Mouse (Mus musculus) kidney, adult 18-20 months (tissue): ENCODE measurements around the gene Fkbp3.
"Not testable (repeated sequence)": the region's sequence is repeated elsewhere in the genome, so short reads cannot be mapped to it uniquely, and the experiment has no call there.

Experiments used
- DNase-seq: peaks from one replicate; pipeline ENCODE4 v3.0.0; 2021

Gene Fkbp3

GRCm38 (mm10) chr12:65073611-65074178, at the start of gene Fkbp3:
Gene Fkbp3, minus strand, starts transcription at chr12:65074007.
- DNase-seq = peak; percentile 99

DNA sequence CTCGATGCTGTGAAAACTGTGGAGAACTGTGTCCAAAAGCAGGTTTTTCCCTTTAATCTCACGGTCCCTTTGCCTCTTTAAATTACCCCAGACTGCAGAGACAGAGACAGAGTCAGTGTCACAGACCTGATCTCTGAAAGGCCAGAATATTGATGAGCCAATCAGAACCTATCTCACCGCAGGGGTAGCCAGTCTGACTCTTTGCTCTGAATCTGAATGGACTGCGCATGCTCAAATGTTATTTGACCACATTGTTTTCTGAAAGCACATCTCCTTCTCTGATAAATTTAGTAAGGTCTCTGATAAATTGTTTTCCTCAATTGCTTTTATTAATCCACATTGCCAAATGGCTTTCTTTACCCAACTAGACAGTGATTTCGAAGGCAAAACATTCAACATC, 45.6 kb upstream of the Fkbp3 start:
- DNase-seq = no peak

- no peak for DNase-seq
Observed at GRCm38 (mm10) chr12:65118968-65119367, 45.2 kb upstream of the Fkbp3 start.

- not testable (repeated sequence) for DNase-seq
Observed at GRCm38 (mm10) chr12:65114978-65115377, 41.2 kb upstream of the Fkbp3 start.

DNA sequence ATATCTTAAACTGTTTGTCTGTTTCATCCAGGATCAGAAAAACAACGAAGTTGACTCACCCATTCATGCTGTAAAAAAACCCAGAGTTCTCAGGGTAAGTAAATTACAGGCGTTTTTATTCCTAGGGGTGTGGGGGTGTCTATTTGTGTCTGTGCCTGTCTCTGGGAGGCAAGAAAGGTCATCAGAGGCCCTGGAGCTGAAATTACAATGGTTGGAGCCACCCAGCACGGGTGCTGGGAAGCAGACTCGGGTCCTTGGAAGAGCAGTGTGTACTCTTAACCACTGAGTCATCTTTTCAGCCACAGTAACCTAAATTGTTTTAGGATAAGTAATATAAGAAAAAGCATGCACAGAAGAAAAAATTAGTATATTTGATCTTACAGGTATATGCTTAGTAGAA, 40.1 kb upstream of the Fkbp3 start:
- DNase-seq = no peak

DNA sequence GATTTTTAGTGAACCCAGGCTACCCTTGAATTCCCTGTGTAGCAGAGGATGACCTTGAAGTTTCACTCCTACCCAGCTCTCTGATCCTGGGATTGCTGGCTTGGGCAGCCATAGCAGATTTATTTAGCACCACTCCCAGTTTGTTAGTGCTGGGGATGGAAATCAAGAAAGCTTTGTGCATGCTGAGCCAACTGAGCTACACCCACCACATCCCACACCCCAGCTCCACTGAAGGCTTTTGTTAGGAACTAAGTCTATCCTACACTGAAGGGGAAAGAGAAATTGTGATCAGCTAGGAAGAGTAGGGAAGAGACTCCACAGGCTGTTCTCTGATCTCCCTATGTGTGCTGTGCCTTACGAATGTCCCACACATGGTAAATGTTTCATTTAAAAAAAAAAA, 39.0 kb upstream of the Fkbp3 start:
- no peak for DNase-seq

- DNase-seq = no peak
Observed at GRCm38 (mm10) chr12:65111503-65111902, 37.7 kb upstream of the Fkbp3 start.

DNA sequence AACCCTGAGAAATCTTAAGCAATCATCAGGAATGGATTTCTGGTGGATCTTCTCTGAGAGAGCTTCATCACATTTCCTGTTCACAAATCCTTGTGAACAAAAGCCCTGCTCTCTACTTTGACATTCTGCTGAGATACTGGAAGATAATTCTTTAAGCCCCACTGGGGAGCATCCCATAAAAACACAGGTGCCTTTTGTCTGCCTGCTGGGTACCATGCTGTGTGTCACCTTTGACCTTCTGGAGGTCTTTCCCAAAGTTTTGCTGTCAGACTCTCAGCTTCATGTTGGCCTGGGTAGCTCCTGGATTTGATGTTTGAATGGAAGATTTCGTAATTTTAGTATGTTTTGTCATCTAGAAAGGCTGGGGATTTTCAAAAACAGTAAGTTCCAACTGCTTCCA, 34.9 kb upstream of the Fkbp3 start:
- DNase-seq = no peak

- no peak for DNase-seq
Observed at GRCm38 (mm10) chr12:65076906-65077305, 3.1 kb upstream of the Fkbp3 start.

DNA sequence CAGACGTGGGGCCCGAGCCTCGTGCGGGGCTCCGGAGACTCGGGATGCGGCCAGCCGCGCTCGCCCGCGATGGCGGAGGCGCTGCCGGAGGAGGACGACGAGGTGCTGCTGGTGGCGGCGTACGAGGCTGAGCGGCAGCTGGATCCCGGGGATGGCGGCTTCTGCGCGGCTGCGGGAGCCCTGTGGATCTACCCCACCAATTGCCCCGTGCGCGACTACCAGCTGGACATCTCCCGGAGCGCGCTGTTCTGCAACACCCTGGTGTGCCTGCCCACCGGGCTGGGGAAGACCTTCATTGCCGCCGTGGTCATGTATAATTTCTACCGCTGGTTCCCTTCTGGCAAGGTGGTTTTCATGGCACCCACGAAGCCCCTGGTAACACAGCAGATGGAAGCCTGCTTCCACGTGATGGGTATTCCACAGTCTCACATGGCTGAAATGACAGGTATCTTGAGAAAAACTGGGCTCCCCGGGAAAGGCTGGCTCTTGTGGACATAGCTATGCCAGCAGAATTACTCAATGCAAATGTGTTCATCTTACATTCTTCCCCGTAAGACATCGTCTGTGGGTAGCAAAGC, 2.0 kb upstream of the Fkbp3 start:
- DNase-seq = no peak

DNA sequence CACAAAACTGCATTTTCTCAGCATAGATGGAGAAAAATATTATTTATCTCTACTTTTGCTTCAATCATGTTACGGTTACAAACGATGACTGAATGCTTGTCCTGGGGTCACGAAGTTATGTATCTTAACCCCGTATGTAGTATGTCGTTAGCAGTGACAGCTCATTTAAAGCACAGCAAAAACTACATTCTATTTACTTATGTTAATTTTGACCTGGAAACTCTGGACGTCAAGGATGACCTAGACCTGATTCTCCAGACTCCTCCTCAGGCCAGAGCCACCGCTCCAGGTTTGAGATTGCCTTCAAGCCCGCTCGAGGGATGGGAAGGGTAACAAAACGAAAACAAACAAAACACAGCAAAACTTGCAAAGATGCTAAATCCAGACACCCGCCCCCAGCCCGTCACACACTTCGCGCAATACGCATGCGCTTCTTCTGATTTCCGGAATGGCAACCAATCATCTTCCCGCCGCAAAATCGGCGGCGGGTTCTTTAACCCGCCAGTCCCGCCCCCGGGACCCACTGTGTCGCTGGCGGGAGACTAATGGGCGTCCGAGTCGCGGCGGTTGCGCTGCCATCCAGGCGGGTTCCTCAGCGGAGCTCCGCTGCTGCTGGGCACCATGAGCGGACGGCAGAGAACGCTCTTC, 1.4 kb upstream of the Fkbp3 start, which contains the start of gene Fancm:
Gene Fancm, plus strand, starts transcription at position 519 of the 648 bp plus-strand sequence.
- peak; percentile 91 for DNase-seq

DNA sequence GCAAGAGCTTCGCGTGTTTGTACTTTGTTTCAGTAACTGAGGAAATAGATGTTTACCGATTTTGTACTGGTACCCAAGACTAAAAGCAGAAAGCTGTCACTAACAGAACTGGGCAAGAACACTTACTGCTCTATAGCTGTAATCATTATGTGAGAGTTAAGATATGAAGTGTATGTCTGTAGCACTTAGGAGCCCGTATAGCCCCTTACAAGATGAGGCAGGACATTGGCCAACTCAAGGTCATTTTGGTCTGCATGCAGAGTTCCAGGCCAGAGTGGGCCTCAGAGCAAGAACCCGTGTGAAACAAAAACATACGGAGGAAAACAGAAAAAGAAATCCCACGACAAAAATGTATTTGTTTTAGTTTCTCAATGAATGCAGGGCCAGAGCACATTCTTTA, 844 bp upstream of the Fkbp3 start:
- no peak for DNase-seq

DNA sequence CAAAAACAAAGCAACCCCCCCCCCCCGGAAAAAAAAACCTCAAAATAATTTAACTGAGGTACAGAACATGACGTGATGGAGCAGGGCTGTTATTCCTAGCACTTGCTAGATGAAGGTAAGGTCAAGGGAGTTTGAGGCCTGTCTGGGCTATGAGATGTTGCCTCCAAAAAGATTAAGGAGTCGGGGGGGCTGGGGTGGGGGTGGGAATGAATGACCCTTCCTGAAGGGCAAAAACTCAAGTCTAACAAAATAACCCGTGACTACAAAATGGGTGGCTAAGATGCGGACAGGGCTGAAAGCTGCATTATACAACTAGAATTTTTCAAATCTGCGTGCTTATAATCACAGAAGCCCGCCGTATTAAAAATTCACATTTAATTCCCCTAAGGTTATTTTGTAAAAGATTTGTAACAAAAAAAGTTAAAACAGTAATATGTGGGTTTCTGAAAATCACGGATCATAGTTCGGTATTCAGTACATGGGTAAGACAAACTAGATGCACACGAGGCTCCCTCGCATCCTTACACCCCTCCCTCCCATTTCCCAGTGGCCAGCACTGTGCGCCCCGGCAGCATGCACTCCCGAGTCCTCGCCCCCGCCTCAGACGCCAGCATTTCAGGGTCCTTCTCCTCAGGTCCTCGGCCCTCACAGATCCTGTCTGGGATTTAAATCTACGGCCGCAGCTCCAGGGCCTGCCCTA, 746 bp downstream of the Fkbp3 start:
- DNase-seq = no peak

DNA sequence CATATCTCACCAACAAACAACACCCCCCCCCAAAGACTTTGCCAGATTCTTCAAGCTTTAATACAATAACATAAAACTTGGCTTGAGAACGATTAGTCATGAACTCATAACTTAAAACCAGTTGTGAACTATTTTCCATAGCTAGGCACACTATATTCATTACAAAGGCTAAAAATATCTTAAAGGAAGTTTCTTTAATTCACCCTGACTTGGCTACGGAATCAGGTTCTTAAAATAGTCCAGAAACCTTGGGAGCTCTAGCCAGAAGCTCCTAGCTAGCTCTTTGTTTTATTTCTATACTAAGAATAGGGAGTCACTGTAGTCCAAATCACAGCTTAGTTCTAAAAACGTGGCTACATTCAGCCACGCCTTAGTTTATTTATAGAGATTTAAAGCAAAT, 5.4 kb downstream of the Fkbp3 start:
- no peak for DNase-seq

DNA sequence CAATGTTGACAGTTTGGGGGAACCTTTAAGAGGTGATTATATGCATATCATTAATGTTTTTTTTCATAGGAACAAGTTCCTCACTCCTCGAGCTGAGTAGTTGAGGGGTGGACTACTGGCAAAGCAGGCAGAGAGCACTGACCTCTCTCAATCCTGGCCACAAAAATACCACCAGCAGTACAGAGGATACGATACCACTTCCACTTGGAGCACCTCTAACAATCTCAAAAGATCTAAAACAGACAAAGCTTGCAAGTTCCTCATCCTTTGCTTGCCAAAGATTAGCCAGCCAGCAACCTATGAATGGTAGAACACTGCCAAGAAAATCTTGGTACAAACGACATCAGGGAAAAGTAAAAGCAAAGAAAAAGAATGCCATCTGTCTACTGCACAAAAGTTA, 7.6 kb downstream of the Fkbp3 start:
- DNase-seq = no peak

- DNase-seq = no peak
Observed at GRCm38 (mm10) chr12:65065241-65065640, 8.6 kb downstream of the Fkbp3 start.

DNA sequence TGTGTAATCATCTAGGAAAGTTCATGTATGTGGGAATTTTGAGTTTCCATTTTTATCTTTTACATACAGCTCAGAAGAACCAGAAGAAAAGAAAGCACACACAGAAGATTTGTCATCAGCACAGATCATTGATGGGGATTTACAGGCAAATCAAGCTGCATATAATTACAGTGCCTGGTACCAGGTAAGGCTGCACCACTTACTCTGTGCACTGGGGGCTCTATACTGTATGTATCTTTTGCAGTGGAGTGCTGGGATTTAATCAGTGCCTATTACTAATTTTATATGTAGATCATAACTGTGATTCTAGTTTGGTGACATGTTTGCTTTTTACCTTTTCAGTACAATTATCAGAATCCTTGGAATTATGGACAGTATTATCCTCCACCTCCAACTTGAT, 12.7 kb downstream of the Fkbp3 start:
- no peak for DNase-seq

DNA sequence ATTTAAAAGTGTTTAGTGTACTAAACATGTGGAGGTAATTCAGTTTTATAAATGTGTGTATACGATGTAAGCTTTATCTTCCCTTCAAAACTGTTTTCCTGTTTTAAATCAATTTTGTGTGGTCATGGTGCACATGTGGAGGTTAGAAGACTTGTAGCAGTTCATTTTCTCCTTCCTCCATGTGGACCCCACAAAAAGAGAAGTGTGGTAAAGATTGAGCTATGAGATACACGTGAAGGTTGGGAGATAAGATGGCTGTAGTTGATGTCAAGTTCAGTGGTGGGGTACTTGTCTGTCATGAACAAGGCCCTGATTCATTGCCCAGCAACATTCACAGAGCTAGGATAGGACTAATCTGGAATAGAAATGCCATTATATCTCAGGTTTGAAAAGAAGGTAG, 15.6 kb downstream of the Fkbp3 start:
- no peak for DNase-seq

DNA sequence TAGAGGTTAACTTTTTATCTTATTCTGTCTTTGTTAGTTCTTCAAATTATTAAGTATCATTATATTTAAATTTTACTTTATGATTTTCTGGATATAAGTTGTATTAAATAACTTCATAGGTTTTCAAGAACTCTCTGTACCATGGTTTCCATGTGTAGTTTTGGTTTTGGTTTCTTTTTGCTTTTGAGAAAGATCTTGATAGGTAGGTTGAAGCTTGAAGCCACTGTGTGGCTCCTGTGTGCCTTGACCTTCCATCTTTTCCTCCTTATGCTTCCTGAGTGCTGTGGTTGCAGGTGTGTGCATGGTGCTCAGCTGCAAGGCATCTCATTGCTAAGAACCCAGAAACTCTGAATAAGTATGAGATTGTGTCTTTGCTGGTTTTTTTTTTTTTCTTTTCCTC, 25.0 kb downstream of the Fkbp3 start:
- DNase-seq = no peak

DNA sequence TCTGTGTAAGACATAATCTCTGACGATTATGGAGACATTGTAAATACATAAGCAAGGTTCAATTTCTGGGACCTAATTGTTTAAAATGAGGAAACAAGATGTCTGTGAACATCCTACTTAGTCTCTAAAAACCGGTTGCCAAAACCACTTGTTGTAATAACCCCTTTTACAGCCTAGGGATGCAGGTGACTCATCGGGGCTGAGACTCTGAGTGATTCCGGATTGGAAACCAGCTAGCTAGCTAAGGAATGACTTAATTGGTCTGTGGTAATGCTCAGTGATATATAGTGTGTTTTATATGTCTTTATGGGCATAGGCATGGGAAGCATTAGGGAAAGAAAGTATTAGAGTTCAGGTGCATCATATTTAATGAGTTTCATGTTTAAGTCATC, 36.3 kb downstream of the Fkbp3 start:
- no peak for DNase-seq

DNA sequence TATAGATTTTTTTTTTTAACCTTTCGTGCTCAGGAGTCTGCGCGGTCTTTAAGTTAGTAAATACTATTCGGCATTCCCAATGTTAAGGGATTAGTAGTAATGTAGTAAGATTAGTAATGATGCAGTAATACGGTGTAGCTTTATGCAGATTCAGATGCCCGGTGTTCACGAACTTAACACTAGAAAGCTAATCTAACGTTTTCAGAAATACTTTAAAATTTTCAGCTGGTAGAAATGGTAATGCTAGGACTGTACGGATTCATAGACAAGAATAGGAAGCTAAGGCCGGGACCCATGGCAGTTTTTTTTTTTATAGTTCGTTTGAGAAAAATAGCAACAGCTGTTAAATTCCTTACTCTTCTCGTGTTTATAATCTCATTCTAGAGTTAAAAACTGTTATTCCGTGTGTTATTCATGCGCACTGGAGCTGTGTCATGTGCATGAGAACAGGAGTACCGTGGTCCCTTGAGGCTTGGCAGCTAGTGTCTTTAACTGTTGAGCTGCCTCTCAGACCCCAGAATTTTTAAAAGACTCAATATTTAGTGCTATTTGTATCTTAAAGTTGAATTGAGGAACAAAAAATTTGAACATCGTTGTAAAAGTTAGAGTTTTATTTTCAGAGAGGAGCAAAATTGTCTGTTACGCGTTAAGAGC, 36.8 kb downstream of the Fkbp3 start:
- no peak for DNase-seq

DNA sequence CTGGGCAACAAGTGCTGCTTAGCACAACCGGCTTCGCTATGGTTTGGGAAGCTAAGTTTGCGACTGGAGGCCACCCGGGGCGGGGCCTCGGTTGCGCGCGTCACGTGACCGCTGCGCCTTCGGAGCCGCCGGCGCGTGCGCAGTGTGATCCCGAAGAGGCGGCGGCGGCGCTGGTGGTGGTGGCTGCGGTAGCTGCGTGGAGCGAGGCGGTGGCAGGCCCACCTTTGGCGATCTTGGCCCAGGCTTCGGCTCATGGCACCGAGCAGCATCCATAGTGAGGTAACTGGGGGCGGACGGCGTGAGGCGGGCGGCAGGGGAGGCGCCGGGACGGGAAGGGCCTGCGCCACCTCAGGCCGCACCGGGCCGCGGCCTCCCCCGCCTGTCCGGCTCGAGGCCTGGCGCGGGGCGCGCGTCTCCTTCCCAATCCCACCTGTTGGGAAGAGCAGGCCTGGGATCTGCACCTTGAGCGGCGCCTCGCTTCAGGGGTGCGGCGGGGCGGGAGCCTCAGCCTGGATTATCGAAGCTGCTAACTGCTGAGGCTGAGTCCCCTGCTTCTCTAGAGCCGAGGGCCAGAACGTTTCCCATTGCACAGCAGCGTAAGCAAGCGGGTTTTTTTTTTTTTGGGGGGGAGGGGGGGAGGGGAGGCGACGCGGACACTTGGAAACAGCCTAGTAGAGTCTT, 37.5 kb downstream of the Fkbp3 start, which contains the start of gene Prpf39:
Gene Prpf39, plus strand, starts transcription at position 144 of the 681 bp plus-strand sequence.
- peak; percentile 94 for DNase-seq

- DNase-seq = no peak
Observed at GRCm38 (mm10) chr12:65035839-65036189, 38.0 kb downstream of the Fkbp3 start.
